In the genomic region with DNA sequence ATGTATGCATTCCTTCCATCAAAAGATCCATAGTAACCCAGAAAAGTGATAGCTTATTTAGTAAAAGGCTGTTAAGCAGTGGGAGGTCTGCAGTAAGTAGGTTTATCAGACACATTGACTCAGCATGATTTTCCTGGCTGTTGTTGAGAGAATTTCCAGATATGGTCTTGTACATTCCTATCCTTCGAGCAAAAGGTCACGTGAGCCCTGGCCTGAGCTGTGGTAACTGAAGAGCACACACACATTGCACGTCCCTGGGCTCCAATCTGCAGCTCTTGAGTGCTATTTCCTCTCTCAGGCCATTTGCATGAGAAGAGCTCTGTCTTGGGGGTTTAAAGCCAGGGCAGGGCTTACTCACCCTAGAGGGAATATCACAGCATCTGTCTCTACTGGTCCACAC, we compare ENCODE assay signal across 8 mouse cellular contexts.
DNase-seq lines count a peak whose midpoint lies in the region; ATAC-seq lines count a peak whose summit lies in the region.

No protein-coding gene starts in this region.

- H3K27me3 ChIP-seq in intestine, embryonic 15.5 days (replicated peaks): no peaks in the 10 kb centered on the region

- H3K36me3 ChIP-seq in intestine, embryonic 15.5 days: no peaks in the 10 kb centered on the region

- 0 out of 2 replicates have a peak overlapping the region, but pooled peaks have one; percentile 15 for H3K27ac ChIP-seq in intestine, embryonic 15.5 days

- peak; percentile 89 for ATAC-seq in intestine, embryonic 15.5 days
- ATAC-seq in frontal cortex, adult (ENCODE audit: low TSS enrichment): no peak
- ATAC-seq in granulocyte monocyte progenitor cell, adult 5-6 weeks (replicated peaks; ENCODE audit: poor library complexity, severe bottlenecking): no peak

- no peak overlapping the region for H3K9ac ChIP-seq in intestine, embryonic 15.5 days

- peak; percentile 15 for DNase-seq in kidney, adult 11 months
- DNase-seq in kidney, adult 18-20 months: no peak
- peak; percentile 54 for DNase-seq in adipocyte (ENCODE audit: low spot score)
- DNase-seq in lung, postnatal 36 days: peak; percentile 51
- no peak for DNase-seq in right cerebral cortex, postnatal 25 days

- no peaks in the 10 kb centered on the region for H3K9me3 ChIP-seq in intestine, embryonic 15.5 days

- H3K4me2 ChIP-seq in intestine, embryonic 15.5 days (replicated peaks): no peak overlapping the region

- H3K4me3 ChIP-seq in intestine, embryonic 15.5 days (replicated peaks): no peak overlapping the region

- peaks cover 3% of the 10 kb centered on the region; the same call in 1 of the 2 replicates for H3K4me1 ChIP-seq in intestine, embryonic 15.5 days (replicated peaks)

- 9% methylated on average over 3 of the region's 3 CpGs for WGBS in intestine, embryonic 15.5 days

Comparison
In these comparisons a context has a peak if more than half of its experiments do, and no peak if none do; other contexts are left out.
1. DNase-seq: peak in kidney, adult 11 months (single experiment), adipocyte (single experiment) and lung, postnatal 36 days (single experiment); none in kidney, adult 18-20 months (single experiment) and right cerebral cortex, postnatal 25 days (single experiment).